Mouse (Mus musculus) spleen, adult 2 months (tissue): Measurements from ENCODE around the gene Ilvbl.

Experiments used
- CTCF ChIP-seq: fragments of 200-500 bp; IDR thresholded peaks from 2 replicates; pipeline ENCODE4 v1.5.1; 2011; ENCODE audit warnings: mild to moderate bottlenecking, inconsistent platforms; ENCODE audit not compliant: insufficient read depth, insufficient read length, insufficient replicate concordance; ENCODE audit errors: extremely low read depth
- POLR2A ChIP-seq: fragments of 200-500 bp; IDR thresholded peaks from 2 replicates; pipeline ENCODE4 v1.6.1; 2011; ENCODE audit warnings: low read depth, low read length, inconsistent platforms

GRCm38 (mm10) chr10:78540943-78541342, 33.2 kb upstream of the Ilvbl start:
- peak; percentile 7; the same call in 1 of the 2 replicates for TF ChIP-seq CTCF
- no peak for TF ChIP-seq POLR2A
